Mouse (Mus musculus): ENCODE data around the gene Olfr1494. TPM values are rescaled to one million over a fixed set of nuclear protein-coding genes. Genes with fewer than 3 reads are reported as not detected.

The Olfr1494 gene
- polyA plus RNA-seq (2016; fragmentation: Nextera tagmentation; extraction: Ambion mirVana), result not detected in 2 replicates

- no peak within 1 kb of the TSS for H3K9ac ChIP-seq
- no peak within 1 kb of the TSS for H3K4me2 ChIP-seq
- H3K4me3 ChIP-seq, result no peak within 1 kb of the TSS
- no peak for ATAC-seq (ENCODE audit: insufficient number of reproducible peaks, low FRiP score)
- H3K27ac ChIP-seq (ENCODE audit: poor library complexity, severe bottlenecking), result no peak within 1 kb of the TSS
- H3K4me1 ChIP-seq (replicated peaks), result no peaks in the 10 kb centered on the region
- peaks cover 9% of the 10 kb centered on the region; the same call in 1 of the 2 replicates for H3K9me3 ChIP-seq (replicated peaks)
- WGBS, result 87% methylated on average over 4 of the region's 4 CpGs
- H3K36me3 ChIP-seq, result no peaks in the 10 kb centered on the region
- H3K27me3 ChIP-seq (replicated peaks), result no peaks in the 10 kb centered on the region
Measured at GRCm38 (mm10) chr19:13739428-13739827, at the start of gene Olfr1494. Gene Olfr1494, plus strand, starts transcription at chr19:13739728.

- Histone ChIP-seq H3K27ac (ENCODE audit: poor library complexity, severe bottlenecking) (no peak within 1 kb of the TSS), H3K36me3 (no peaks in the 10 kb centered on the region), H3K9me3 (replicated peaks) (no peaks in the 10 kb centered on the region), H3K4me2 (no peak within 1 kb of the TSS), H3K4me1 (replicated peaks) (no peaks in the 10 kb centered on the region), H3K4me3 (no peak within 1 kb of the TSS), H3K27me3 (replicated peaks) (no peaks in the 10 kb centered on the region), H3K9ac (no peak within 1 kb of the TSS)
- ATAC-seq (ENCODE audit: insufficient number of reproducible peaks, low FRiP score), result no peak
- WGBS, result 56% methylated on average over 3 of the region's 3 CpGs
Measured at GRCm38 (mm10) chr19:13696968-13697367, 42.6 kb upstream of the Olfr1494 start, which contains the start of gene Olfr1491. Gene Olfr1491, plus strand, starts transcription at chr19:13697268.

GRCm38 (mm10) chr19:13722978-13723377 lies 16.6 kb upstream of the Olfr1494 start, which contains the start of gene Olfr1493-ps1:
Gene Olfr1493-ps1, plus strand, starts transcription at chr19:13723278.
- no peaks in the 10 kb centered on the region for H3K36me3 ChIP-seq
- H3K4me3 ChIP-seq, result no peak within 1 kb of the TSS
- no peak for ATAC-seq (ENCODE audit: insufficient number of reproducible peaks, low FRiP score)
- H3K9me3 ChIP-seq (replicated peaks), result peaks cover 8% of the 10 kb centered on the region
- H3K27me3 ChIP-seq (replicated peaks), result no peaks in the 10 kb centered on the region
- H3K9ac ChIP-seq, result no peak within 1 kb of the TSS
- H3K4me1 ChIP-seq (replicated peaks), result no peaks in the 10 kb centered on the region
- no peak within 1 kb of the TSS for H3K27ac ChIP-seq (ENCODE audit: poor library complexity, severe bottlenecking)
- WGBS, result 46% methylated on average over 2 of the region's 2 CpGs
- H3K4me2 ChIP-seq, result no peak within 1 kb of the TSS

GRCm38 (mm10) chr19:13749366-13749765 lies 9.8 kb downstream of the Olfr1494 start:
- no peaks in the 10 kb centered on the region for H3K4me1 ChIP-seq (replicated peaks)
- H3K9me3 ChIP-seq (replicated peaks), result peaks cover 2% of the 10 kb centered on the region; the same call in 1 of the 2 replicates
- H3K4me2 ChIP-seq, result no peak overlapping the region
- no peak overlapping the region for H3K4me3 ChIP-seq
- no peak overlapping the region for H3K27ac ChIP-seq (ENCODE audit: poor library complexity, severe bottlenecking)
- no peaks in the 10 kb centered on the region for H3K27me3 ChIP-seq (replicated peaks)
- H3K36me3 ChIP-seq, result no peaks in the 10 kb centered on the region
- H3K9ac ChIP-seq, result no peak overlapping the region
- WGBS, result 83% methylated on average over 1 of the region's 1 CpGs
- ATAC-seq (ENCODE audit: insufficient number of reproducible peaks, low FRiP score), result no peak

GRCm38 (mm10) chr19:13764306-13764705 lies 24.8 kb downstream of the Olfr1494 start, which contains the start of gene Olfr1495:
Gene Olfr1495, plus strand, starts transcription at chr19:13764606.
- Histone ChIP-seq H3K9ac (no peak within 1 kb of the TSS), H3K4me2 (no peak within 1 kb of the TSS), H3K4me1 (replicated peaks) (no peaks in the 10 kb centered on the region), H3K27me3 (replicated peaks) (no peaks in the 10 kb centered on the region), H3K36me3 (no peaks in the 10 kb centered on the region), H3K27ac (ENCODE audit: poor library complexity, severe bottlenecking) (no peak within 1 kb of the TSS), H3K9me3 (replicated peaks) (peaks cover 7% of the 10 kb centered on the region; the same call in 1 of the 2 replicates), H3K4me3 (no peak within 1 kb of the TSS)
- ATAC-seq (ENCODE audit: insufficient number of reproducible peaks, low FRiP score), result no peak
- WGBS, result 69% methylated on average over 3 of the region's 3 CpGs

GRCm38 (mm10) chr19:13768565-13769276 lies 29.2 kb downstream of the Olfr1494 start:
- WGBS, result 86% methylated on average over 9 of the region's 9 CpGs
- no peak for ATAC-seq (ENCODE audit: insufficient number of reproducible peaks, low FRiP score)
- Histone ChIP-seq H3K9ac (no peak overlapping the region), H3K9me3 (replicated peaks) (peaks cover 7% of the 10 kb centered on the region; the same call in 1 of the 2 replicates), H3K27ac (ENCODE audit: poor library complexity, severe bottlenecking) (no peak overlapping the region), H3K36me3 (no peaks in the 10 kb centered on the region), H3K4me3 (no peak overlapping the region), H3K4me1 (replicated peaks) (no peaks in the 10 kb centered on the region), H3K27me3 (replicated peaks) (no peaks in the 10 kb centered on the region), H3K4me2 (no peak overlapping the region)

- Histone ChIP-seq H3K27me3 (replicated peaks) (no peaks in the 10 kb centered on the region), H3K4me2 (no peak within 1 kb of the TSS), H3K9me3 (replicated peaks) (no peaks in the 10 kb centered on the region), H3K4me1 (replicated peaks) (no peaks in the 10 kb centered on the region), H3K4me3 (no peak within 1 kb of the TSS), H3K36me3 (no peaks in the 10 kb centered on the region), H3K9ac (no peak within 1 kb of the TSS), H3K27ac (ENCODE audit: poor library complexity, severe bottlenecking) (no peak within 1 kb of the TSS)
- ATAC-seq (ENCODE audit: insufficient number of reproducible peaks, low FRiP score), result no peak
- WGBS, result 76% methylated on average over 1 of the region's 1 CpGs
Measured at GRCm38 (mm10) chr19:13777578-13777977, 38.0 kb downstream of the Olfr1494 start, which contains the start of gene Olfr1496. Gene Olfr1496, plus strand, starts transcription at chr19:13777878.

- Histone ChIP-seq H3K9ac (no peak within 1 kb of the TSS), H3K9me3 (replicated peaks) (peaks cover 5% of the 10 kb centered on the region; the same call in 1 of the 2 replicates), H3K4me3 (no peak within 1 kb of the TSS), H3K27ac (ENCODE audit: poor library complexity, severe bottlenecking) (no peak within 1 kb of the TSS), H3K36me3 (no peaks in the 10 kb centered on the region), H3K27me3 (replicated peaks) (no peaks in the 10 kb centered on the region), H3K4me2 (no peak within 1 kb of the TSS), H3K4me1 (replicated peaks) (no peaks in the 10 kb centered on the region)
- no peak for ATAC-seq (ENCODE audit: insufficient number of reproducible peaks, low FRiP score)
Measured at GRCm38 (mm10) chr19:13798102-13798501, 58.6 kb downstream of the Olfr1494 start, which contains the start of gene Olfr1497. Gene Olfr1497, minus strand, starts transcription at chr19:13798202.

Other genes with a start within 250 kb of the Olfr1494 start
- gene Olfr1477, start 239.2 kb upstream of the Olfr1494 start, polyA plus RNA-seq (2016; fragmentation: Nextera tagmentation; extraction: Ambion mirVana), result not detected in 2 replicates
- not detected in 2 replicates for gene Olfr1480, start 211.8 kb upstream of the Olfr1494 start, polyA plus RNA-seq (2016; fragmentation: Nextera tagmentation; extraction: Ambion mirVana)
- not detected in 2 replicates for gene Olfr1484, start 156.2 kb upstream of the Olfr1494 start, polyA plus RNA-seq (2016; fragmentation: Nextera tagmentation; extraction: Ambion mirVana)
- not detected in 2 replicates for gene Olfr1487, start 122.4 kb upstream of the Olfr1494 start, polyA plus RNA-seq (2016; fragmentation: Nextera tagmentation; extraction: Ambion mirVana)
- gene Olfr1489, start 108.1 kb upstream of the Olfr1494 start, polyA plus RNA-seq (2016; fragmentation: Nextera tagmentation; extraction: Ambion mirVana), result not detected in 2 replicates
- gene Olfr1490, start 88.6 kb upstream of the Olfr1494 start, polyA plus RNA-seq (2016; fragmentation: Nextera tagmentation; extraction: Ambion mirVana), result not detected in 2 replicates
- not detected in 2 replicates for gene Olfr1491, start 42.5 kb upstream of the Olfr1494 start, polyA plus RNA-seq (2016; fragmentation: Nextera tagmentation; extraction: Ambion mirVana)
- not detected in 2 replicates for gene Olfr1493-ps1, start 16.4 kb upstream of the Olfr1494 start, polyA plus RNA-seq (2016; fragmentation: Nextera tagmentation; extraction: Ambion mirVana)
- not detected in 2 replicates for gene Olfr1495, start 24.9 kb downstream of the Olfr1494 start, polyA plus RNA-seq (2016; fragmentation: Nextera tagmentation; extraction: Ambion mirVana)
- gene Olfr1496, start 38.1 kb downstream of the Olfr1494 start, polyA plus RNA-seq (2016; fragmentation: Nextera tagmentation; extraction: Ambion mirVana), result not detected in 2 replicates
- not detected in 2 replicates for gene Olfr1497, start 58.5 kb downstream of the Olfr1494 start, polyA plus RNA-seq (2016; fragmentation: Nextera tagmentation; extraction: Ambion mirVana)
- gene Olfr1499, start 79.7 kb downstream of the Olfr1494 start, polyA plus RNA-seq (2016; fragmentation: Nextera tagmentation; extraction: Ambion mirVana), result not detected in 2 replicates
- not detected in 2 replicates for gene Olfr1500, start 90.8 kb downstream of the Olfr1494 start, polyA plus RNA-seq (2016; fragmentation: Nextera tagmentation; extraction: Ambion mirVana)
- gene Olfr1501, start 111.0 kb downstream of the Olfr1494 start, polyA plus RNA-seq (2016; fragmentation: Nextera tagmentation; extraction: Ambion mirVana), result not detected in 2 replicates
- not detected in 2 replicates for gene Olfr1502, start 122.1 kb downstream of the Olfr1494 start, polyA plus RNA-seq (2016; fragmentation: Nextera tagmentation; extraction: Ambion mirVana)
- not detected in 2 replicates for gene Olfr1504, start 158.2 kb downstream of the Olfr1494 start, polyA plus RNA-seq (2016; fragmentation: Nextera tagmentation; extraction: Ambion mirVana)
- gene Olfr1505, start 173.8 kb downstream of the Olfr1494 start, polyA plus RNA-seq (2016; fragmentation: Nextera tagmentation; extraction: Ambion mirVana), result not detected in 2 replicates